Mouse (Mus musculus): ENCODE measurements around the gene Edil3. TPM values are rescaled to one million over a fixed set of nuclear protein-coding genes. Genes with fewer than 3 reads are reported as not detected.

Edil3 gene
- polyA plus RNA-seq, 1 experiment from 2014 or later, result 6.2 TPM

- 44% methylated on average over 4 of the region's 4 CpGs for WGBS
- Histone ChIP-seq H3K27ac (ENCODE audit: low read length) (no peak overlapping the region), H3K4me2 (ENCODE audit: low read depth, low read length) (no peak overlapping the region), H3K36me3 (ENCODE audit: control insufficient read depth, insufficient read depth, low read length) (no peaks in the 10 kb centered on the region), H3K9me3 (ENCODE audit: control insufficient read depth, low read length) (no peaks in the 10 kb centered on the region), H3K4me1 (ENCODE audit: control insufficient read depth, insufficient read depth, low read length) (no peaks in the 10 kb centered on the region), H3K27me3 (replicated peaks; ENCODE audit: control insufficient read depth, insufficient read depth, low read length) (no peaks in the 10 kb centered on the region), H3K4me3 (ENCODE audit: low read length) (no peak overlapping the region), H3K9ac (ENCODE audit: low read depth, low read length) (no peak overlapping the region)
- no peak for ATAC-seq
Measured at GRCm38 (mm10) chr13:89288201-89288600, 466.9 kb downstream of the Edil3 start.

GRCm38 (mm10) chr13:89321155-89321554 is 499.9 kb downstream of the Edil3 start:
- no peaks in the 10 kb centered on the region for H3K36me3 ChIP-seq (ENCODE audit: control insufficient read depth, insufficient read depth, low read length)
- H3K4me2 ChIP-seq (ENCODE audit: low read depth, low read length), result no peak overlapping the region
- no peaks in the 10 kb centered on the region for H3K27me3 ChIP-seq (replicated peaks; ENCODE audit: control insufficient read depth, insufficient read depth, low read length)
- no peaks in the 10 kb centered on the region for H3K4me1 ChIP-seq (ENCODE audit: control insufficient read depth, insufficient read depth, low read length)
- 76% methylated on average over 1 of the region's 1 CpGs for WGBS
- H3K27ac ChIP-seq (ENCODE audit: low read length), result no peak overlapping the region
- no peaks in the 10 kb centered on the region for H3K9me3 ChIP-seq (ENCODE audit: control insufficient read depth, low read length)
- no peak overlapping the region for H3K9ac ChIP-seq (ENCODE audit: low read depth, low read length)
- H3K4me3 ChIP-seq (ENCODE audit: low read length), result no peak overlapping the region
- ATAC-seq, result no peak

- H3K4me2 ChIP-seq (ENCODE audit: low read depth, low read length), result no peak overlapping the region
- no peaks in the 10 kb centered on the region for H3K36me3 ChIP-seq (ENCODE audit: control insufficient read depth, insufficient read depth, low read length)
- H3K4me3 ChIP-seq (ENCODE audit: low read length), result no peak overlapping the region
- no peaks in the 10 kb centered on the region for H3K27me3 ChIP-seq (replicated peaks; ENCODE audit: control insufficient read depth, insufficient read depth, low read length)
- H3K9me3 ChIP-seq (ENCODE audit: control insufficient read depth, low read length), result no peaks in the 10 kb centered on the region
- no peak overlapping the region for H3K9ac ChIP-seq (ENCODE audit: low read depth, low read length)
- 80% methylated on average over 2 of the region's 2 CpGs for WGBS
- no peak overlapping the region for H3K27ac ChIP-seq (ENCODE audit: low read length)
- H3K4me1 ChIP-seq (ENCODE audit: control insufficient read depth, insufficient read depth, low read length), result no peaks in the 10 kb centered on the region
- ATAC-seq, result no peak
Measured at GRCm38 (mm10) chr13:89324282-89324681, 503.0 kb downstream of the Edil3 start.

- Histone ChIP-seq H3K27me3 (replicated peaks; ENCODE audit: control insufficient read depth, insufficient read depth, low read length) (no peaks in the 10 kb centered on the region), H3K36me3 (ENCODE audit: control insufficient read depth, insufficient read depth, low read length) (no peaks in the 10 kb centered on the region), H3K27ac (ENCODE audit: low read length) (no peak overlapping the region), H3K9me3 (ENCODE audit: control insufficient read depth, low read length) (no peaks in the 10 kb centered on the region), H3K4me3 (ENCODE audit: low read length) (no peak overlapping the region), H3K4me2 (ENCODE audit: low read depth, low read length) (no peak overlapping the region), H3K4me1 (ENCODE audit: control insufficient read depth, insufficient read depth, low read length) (no peaks in the 10 kb centered on the region), H3K9ac (ENCODE audit: low read depth, low read length) (no peak overlapping the region)
- 78% methylated on average over 1 of the region's 1 CpGs for WGBS
- ATAC-seq, result no peak
Measured at GRCm38 (mm10) chr13:89334494-89334893, 513.2 kb downstream of the Edil3 start.

- ATAC-seq, result no peak
- no peaks in the 10 kb centered on the region for H3K4me1 ChIP-seq (ENCODE audit: control insufficient read depth, insufficient read depth, low read length)
- no peaks in the 10 kb centered on the region for H3K9me3 ChIP-seq (ENCODE audit: control insufficient read depth, low read length)
- no peak overlapping the region for H3K9ac ChIP-seq (ENCODE audit: low read depth, low read length)
- 33% methylated on average over 7 of the region's 7 CpGs for whole genome bisulfite sequencing
- no peak overlapping the region for H3K4me2 ChIP-seq (ENCODE audit: low read depth, low read length)
- no peaks in the 10 kb centered on the region for H3K27me3 ChIP-seq (replicated peaks; ENCODE audit: control insufficient read depth, insufficient read depth, low read length)
- H3K4me3 ChIP-seq (ENCODE audit: low read length), result no peak overlapping the region
- no peaks in the 10 kb centered on the region for H3K36me3 ChIP-seq (ENCODE audit: control insufficient read depth, insufficient read depth, low read length)
- no peak overlapping the region for H3K27ac ChIP-seq (ENCODE audit: low read length)
Measured at GRCm38 (mm10) chr13:89335908-89336579, 514.8 kb downstream of the Edil3 start.

GRCm38 (mm10) chr13:89339055-89339454 is 517.8 kb downstream of the Edil3 start:
- H3K27me3 ChIP-seq (replicated peaks; ENCODE audit: control insufficient read depth, insufficient read depth, low read length), result no peaks in the 10 kb centered on the region
- no peak overlapping the region for H3K9ac ChIP-seq (ENCODE audit: low read depth, low read length)
- no peaks in the 10 kb centered on the region for H3K4me1 ChIP-seq (ENCODE audit: control insufficient read depth, insufficient read depth, low read length)
- no peak overlapping the region for H3K27ac ChIP-seq (ENCODE audit: low read length)
- H3K36me3 ChIP-seq (ENCODE audit: control insufficient read depth, insufficient read depth, low read length), result no peaks in the 10 kb centered on the region
- 54% methylated on average over 4 of the region's 4 CpGs for WGBS
- no peak for ATAC-seq
- H3K4me2 ChIP-seq (ENCODE audit: low read depth, low read length), result no peak overlapping the region
- H3K9me3 ChIP-seq (ENCODE audit: control insufficient read depth, low read length), result no peaks in the 10 kb centered on the region
- no peak overlapping the region for H3K4me3 ChIP-seq (ENCODE audit: low read length)

- no peak overlapping the region for H3K4me3 ChIP-seq (ENCODE audit: low read length)
- H3K36me3 ChIP-seq (ENCODE audit: control insufficient read depth, insufficient read depth, low read length), result no peaks in the 10 kb centered on the region
- no peak overlapping the region for H3K4me2 ChIP-seq (ENCODE audit: low read depth, low read length)
- H3K9me3 ChIP-seq (ENCODE audit: control insufficient read depth, low read length), result no peaks in the 10 kb centered on the region
- H3K27me3 ChIP-seq (replicated peaks; ENCODE audit: control insufficient read depth, insufficient read depth, low read length), result no peaks in the 10 kb centered on the region
- no peak overlapping the region for H3K9ac ChIP-seq (ENCODE audit: low read depth, low read length)
- H3K4me1 ChIP-seq (ENCODE audit: control insufficient read depth, insufficient read depth, low read length), result no peaks in the 10 kb centered on the region
- 93% methylated on average over 3 of the region's 3 CpGs for WGBS
- H3K27ac ChIP-seq (ENCODE audit: low read length), result no peak overlapping the region
- ATAC-seq, result no peak
Measured at GRCm38 (mm10) chr13:89339776-89340175, 518.5 kb downstream of the Edil3 start.

GRCm38 (mm10) chr13:89355234-89355633 is 534.0 kb downstream of the Edil3 start:
- no peak overlapping the region for H3K9ac ChIP-seq (ENCODE audit: low read depth, low read length)

GRCm38 (mm10) chr13:89358407-89358806 is 537.1 kb downstream of the Edil3 start:
- Histone ChIP-seq H3K4me1 (ENCODE audit: control insufficient read depth, insufficient read depth, low read length) (no peaks in the 10 kb centered on the region), H3K4me2 (ENCODE audit: low read depth, low read length) (no peak overlapping the region)

More at GRCm38 (mm10) chr13:89355234-89355633, 534.0 kb downstream of the Edil3 start:
- H3K27ac ChIP-seq (ENCODE audit: low read length), result no peak overlapping the region
- H3K4me2 ChIP-seq (ENCODE audit: low read depth, low read length), result no peak overlapping the region
- ATAC-seq, result no peak
- H3K9me3 ChIP-seq (ENCODE audit: control insufficient read depth, low read length), result no peaks in the 10 kb centered on the region
- no peaks in the 10 kb centered on the region for H3K4me1 ChIP-seq (ENCODE audit: control insufficient read depth, insufficient read depth, low read length)
- no peaks in the 10 kb centered on the region for H3K36me3 ChIP-seq (ENCODE audit: control insufficient read depth, insufficient read depth, low read length)
- no peaks in the 10 kb centered on the region for H3K27me3 ChIP-seq (replicated peaks; ENCODE audit: control insufficient read depth, insufficient read depth, low read length)
- no peak overlapping the region for H3K4me3 ChIP-seq (ENCODE audit: low read length)
- WGBS, result 43% methylated on average over 3 of the region's 3 CpGs

GRCm38 (mm10) chr13:89362274-89362673 is 541.0 kb downstream of the Edil3 start:
- Histone ChIP-seq H3K4me1 (ENCODE audit: control insufficient read depth, insufficient read depth, low read length) (no peaks in the 10 kb centered on the region), H3K9me3 (ENCODE audit: control insufficient read depth, low read length) (no peaks in the 10 kb centered on the region), H3K4me2 (ENCODE audit: low read depth, low read length) (no peak overlapping the region), H3K27ac (ENCODE audit: low read length) (no peak overlapping the region), H3K9ac (ENCODE audit: low read depth, low read length) (no peak overlapping the region), H3K36me3 (ENCODE audit: control insufficient read depth, insufficient read depth, low read length) (no peaks in the 10 kb centered on the region), H3K4me3 (ENCODE audit: low read length) (no peak overlapping the region), H3K27me3 (replicated peaks; ENCODE audit: control insufficient read depth, insufficient read depth, low read length) (no peaks in the 10 kb centered on the region)
- no peak for ATAC-seq
- 79% methylated on average over 4 of the region's 4 CpGs for WGBS

More at GRCm38 (mm10) chr13:89358407-89358806, 537.1 kb downstream of the Edil3 start:
- H3K27me3 ChIP-seq (replicated peaks; ENCODE audit: control insufficient read depth, insufficient read depth, low read length), result no peaks in the 10 kb centered on the region
- no peak overlapping the region for H3K27ac ChIP-seq (ENCODE audit: low read length)
- no peak overlapping the region for H3K9ac ChIP-seq (ENCODE audit: low read depth, low read length)
- H3K9me3 ChIP-seq (ENCODE audit: control insufficient read depth, low read length), result no peaks in the 10 kb centered on the region
- ATAC-seq, result no peak
- H3K4me3 ChIP-seq (ENCODE audit: low read length), result no peak overlapping the region
- no peaks in the 10 kb centered on the region for H3K36me3 ChIP-seq (ENCODE audit: control insufficient read depth, insufficient read depth, low read length)

Data from intestine, embryonic 16.5 days (tissue).